Mouse (Mus musculus): Measurements from ENCODE around the gene Gpc6.

Gpc6 gene

GRCm38 (mm10) chr14:117710463-117710911, 785.4 kb downstream of the Gpc6 start:
- no peak for DNase-seq (ENCODE audit: low read depth)

DNA sequence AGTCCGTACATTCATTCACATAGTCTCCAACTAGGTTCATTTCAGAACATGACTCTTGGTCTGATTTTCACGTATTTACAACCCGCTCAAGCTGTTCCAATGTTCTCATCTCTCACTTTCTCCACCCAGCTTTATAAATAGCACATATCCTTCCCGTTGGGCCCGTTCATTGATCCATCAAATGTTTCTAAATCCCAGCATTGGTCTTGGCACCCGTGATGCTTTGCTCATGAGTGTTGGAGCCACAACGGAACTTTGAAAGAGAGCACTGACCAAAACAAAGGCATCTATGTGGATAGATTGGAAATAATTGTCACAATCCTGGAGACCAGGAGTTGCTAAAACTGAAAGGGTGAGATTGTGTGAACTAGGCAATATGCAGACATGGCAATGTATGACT, 787.2 kb downstream of the Gpc6 start:
- no peak for DNase-seq (ENCODE audit: low read depth)

- DNase-seq (ENCODE audit: low read depth): no peak
Measured at GRCm38 (mm10) chr14:117714165-117714564, 789.0 kb downstream of the Gpc6 start.

DNA sequence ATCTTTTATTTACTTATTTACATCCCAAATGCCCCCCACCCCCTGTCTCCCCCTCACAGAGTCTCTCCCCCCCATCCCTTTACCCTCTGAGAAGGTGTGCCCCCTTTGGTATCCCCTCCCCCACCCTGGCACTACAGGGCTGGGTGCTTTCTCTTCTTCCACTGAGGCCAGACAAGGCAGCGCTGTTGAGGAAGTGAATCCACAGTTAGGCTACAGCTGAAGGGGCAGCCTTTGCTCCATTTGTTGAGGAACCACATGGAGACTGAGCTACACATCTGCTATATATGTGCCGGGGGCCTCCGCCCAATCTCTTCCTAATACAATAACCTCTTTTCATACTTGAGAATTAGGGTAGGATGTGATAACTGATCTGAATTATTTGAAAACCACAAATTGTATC, 791.2 kb downstream of the Gpc6 start:
- DNase-seq (ENCODE audit: low read depth): no peak

- no peak for DNase-seq (ENCODE audit: low read depth)
Measured at GRCm38 (mm10) chr14:117728741-117729140, 803.6 kb downstream of the Gpc6 start.

- no peak for DNase-seq (ENCODE audit: low read depth)
Measured at GRCm38 (mm10) chr14:117755231-117755630, 830.1 kb downstream of the Gpc6 start.

DNA sequence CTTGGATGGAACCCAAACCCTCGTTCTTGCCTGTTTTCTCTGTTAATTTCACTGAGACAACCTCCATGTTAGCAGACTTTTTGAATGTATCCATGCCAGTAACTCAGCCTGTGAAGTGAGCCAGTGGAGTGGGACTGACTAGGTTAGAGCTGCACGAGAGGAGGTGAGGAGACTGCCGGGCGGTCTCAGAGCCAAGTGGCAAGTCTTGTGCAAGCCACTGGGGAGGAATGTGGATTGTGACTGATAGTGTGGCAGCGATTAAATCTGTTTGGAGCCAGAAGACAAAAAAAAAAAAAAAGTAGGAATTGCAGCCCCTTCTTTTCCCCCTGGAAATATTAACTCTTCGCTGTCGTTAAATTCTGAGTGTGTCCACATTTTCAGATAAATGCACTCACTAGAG, 831.4 kb downstream of the Gpc6 start:
- DNase-seq (ENCODE audit: low read depth): no peak

- DNase-seq (ENCODE audit: low read depth): no peak
Measured at GRCm38 (mm10) chr14:117757790-117758358, 832.8 kb downstream of the Gpc6 start.

GRCm38 (mm10) chr14:117760830-117761517, 835.9 kb downstream of the Gpc6 start:
- no peak for DNase-seq (ENCODE audit: low read depth)

- DNase-seq (ENCODE audit: low read depth): no peak
Measured at GRCm38 (mm10) chr14:117762934-117763333, 837.8 kb downstream of the Gpc6 start.

- no peak for DNase-seq (ENCODE audit: low read depth)
Measured at GRCm38 (mm10) chr14:117767861-117768260, 842.7 kb downstream of the Gpc6 start.

- DNase-seq (ENCODE audit: low read depth): no peak
Measured at GRCm38 (mm10) chr14:117768697-117769096, 843.6 kb downstream of the Gpc6 start.

GRCm38 (mm10) chr14:117773373-117773772, 848.3 kb downstream of the Gpc6 start:
- no peak for DNase-seq (ENCODE audit: low read depth)

- DNase-seq (ENCODE audit: low read depth): no peak
Measured at GRCm38 (mm10) chr14:117777866-117778500, 852.9 kb downstream of the Gpc6 start.

- no peak for DNase-seq (ENCODE audit: low read depth)
Measured at GRCm38 (mm10) chr14:117778538-117779413, 853.7 kb downstream of the Gpc6 start.

GRCm38 (mm10) chr14:117781724-117782123, 856.6 kb downstream of the Gpc6 start:
- no peak for DNase-seq (ENCODE audit: low read depth)

GRCm38 (mm10) chr14:117783671-117784262, 858.7 kb downstream of the Gpc6 start:
- DNase-seq (ENCODE audit: low read depth): no peak

DNA sequence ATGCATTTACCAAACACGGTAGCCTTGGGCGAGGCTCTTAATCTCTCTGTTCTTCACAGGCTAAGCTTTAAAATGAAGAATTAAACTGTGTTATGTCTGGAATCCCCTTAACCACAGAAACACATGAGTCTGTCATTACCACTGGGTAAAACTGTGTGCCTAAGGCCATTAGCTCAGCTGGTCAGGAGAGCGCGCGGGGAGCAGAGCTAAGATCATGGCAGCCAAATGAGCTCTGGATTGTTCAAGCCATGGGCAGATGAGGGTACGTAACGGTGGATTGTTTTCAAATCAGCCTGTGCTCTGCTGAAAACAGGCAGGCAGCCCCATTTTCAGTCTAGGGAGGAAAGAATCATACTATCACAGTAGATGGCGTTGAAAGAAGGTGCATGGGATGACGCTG, 859.8 kb downstream of the Gpc6 start:
- no peak for DNase-seq (ENCODE audit: low read depth)

DNA sequence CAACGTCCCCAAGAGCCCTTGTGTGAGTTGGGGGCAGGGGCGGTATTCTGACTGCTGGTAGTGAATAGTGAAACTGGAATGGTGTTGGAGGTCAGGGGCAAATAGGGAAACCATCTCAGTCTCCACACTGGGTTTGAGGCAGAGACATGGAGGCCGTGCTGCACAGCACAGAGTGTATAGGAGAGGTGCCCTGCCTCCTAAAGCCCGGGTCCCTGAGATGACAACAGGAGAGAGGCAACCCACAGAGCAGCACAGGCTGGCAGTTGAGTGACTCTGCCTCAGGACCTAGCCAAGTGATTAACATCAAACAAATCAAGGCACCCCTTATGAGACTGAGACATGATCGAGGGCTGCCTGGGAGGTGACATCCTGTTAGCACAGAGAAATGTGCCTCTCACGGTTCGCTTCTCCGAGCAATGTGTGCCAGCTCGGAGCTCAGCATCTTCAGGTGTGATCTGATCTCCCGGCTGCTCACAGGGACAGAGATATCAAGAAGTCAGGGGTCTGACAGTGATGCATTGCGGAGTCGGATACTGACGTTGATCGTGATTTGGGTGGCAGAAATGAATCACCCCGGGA, 860.5 kb downstream of the Gpc6 start:
- DNase-seq (ENCODE audit: low read depth): no peak

- no peak for DNase-seq (ENCODE audit: low read depth)
Measured at GRCm38 (mm10) chr14:117786647-117787046, 861.5 kb downstream of the Gpc6 start.

DNA sequence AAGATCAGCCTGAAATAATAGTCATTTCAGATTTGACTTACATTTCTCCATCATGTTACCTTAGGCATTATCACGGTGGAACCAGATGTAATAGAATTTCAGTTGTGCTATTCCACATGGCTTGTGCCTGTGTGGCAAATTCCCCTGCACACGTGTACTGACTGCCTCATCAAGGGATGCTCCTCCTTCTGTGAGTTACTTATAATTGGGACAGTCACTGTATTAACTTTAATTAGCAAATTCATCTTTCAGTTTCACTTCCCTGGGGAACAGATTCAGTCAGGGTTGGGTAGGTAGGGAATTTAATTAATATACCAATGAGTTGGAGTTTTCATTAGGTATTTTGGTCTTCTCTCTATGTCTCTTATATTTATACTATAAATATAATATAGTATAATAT, 869.8 kb downstream of the Gpc6 start:
- no peak for DNase-seq (ENCODE audit: low read depth)

- DNase-seq (ENCODE audit: low read depth): no peak
Measured at GRCm38 (mm10) chr14:117796661-117797060, 871.5 kb downstream of the Gpc6 start.
